In the genomic region with DNA sequence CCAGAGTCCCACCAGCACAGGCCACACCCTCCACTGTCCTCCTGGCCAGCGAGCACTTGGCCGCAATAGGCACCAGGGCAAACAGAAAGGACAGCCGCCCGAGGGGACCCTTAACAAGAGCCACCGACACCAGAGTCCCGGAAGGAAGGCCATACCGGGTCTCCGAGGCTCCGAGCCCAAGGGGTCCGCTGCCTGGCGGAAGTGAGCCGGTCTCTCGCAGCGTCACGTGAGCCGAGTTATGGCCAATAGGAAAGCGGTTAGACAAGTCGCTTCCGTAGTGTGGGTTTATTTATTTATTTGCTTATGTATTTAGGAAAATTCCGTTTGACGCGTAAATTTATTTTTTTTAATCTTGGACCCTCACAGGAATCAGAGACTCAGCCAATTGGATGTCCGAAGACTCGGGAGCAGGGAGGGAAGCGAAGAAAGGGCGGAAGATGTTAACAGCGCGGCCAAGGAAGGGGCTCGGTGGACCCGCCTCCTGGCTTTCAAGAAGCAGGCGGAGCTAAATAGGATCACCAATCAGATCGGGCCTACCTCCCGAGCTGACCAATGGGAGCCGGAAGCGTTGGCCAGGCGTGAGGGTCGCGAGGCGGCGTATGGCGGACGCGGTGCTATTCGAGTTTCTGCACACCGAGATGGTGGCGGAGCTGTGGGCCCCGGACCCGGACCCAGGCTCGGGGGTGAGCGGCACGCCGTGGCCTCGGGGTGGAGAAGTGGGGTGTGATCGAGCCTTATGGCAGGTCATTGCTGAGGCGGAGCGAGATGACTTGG, we compare ENCODE assay signal across 8 mouse cellular contexts. TPM values are rescaled to one million over a fixed set of nuclear protein-coding genes. Genes with fewer than 3 reads are reported as not detected.
DNase-seq lines count a peak whose midpoint lies in the region; ATAC-seq lines count a peak whose summit lies in the region.

A gene (minus strand): TSS at position 218 of the 774 bp plus-strand sequence.
A gene (plus strand): TSS at position 246 of the 774 bp plus-strand sequence.

- peak; percentile 93 for ATAC-seq in erythroblast, adult 5-6 weeks (replicated peaks; ENCODE audit: low FRiP score, poor library complexity, severe bottlenecking)
- ATAC-seq in kidney, embryonic 15.5 days (replicated peaks; ENCODE audit: low FRiP score): peak; percentile 95
- peak; percentile 89 for ATAC-seq in monocyte, adult 5-6 weeks (replicated peaks; ENCODE audit: insufficient number of reproducible peaks, low FRiP score, low TSS enrichment, poor library complexity, severe bottlenecking)

- peak; percentile 86 to 87 for DNase-seq in B cell, adult 2 months
- DNase-seq in brain, adult 2 months (ENCODE audit: low read depth, low spot score): peak; percentile 97
- peak; percentile 98 for DNase-seq in heart, embryonic 10.5 days (ENCODE audit: low spot score)
- peak; percentile 92 for DNase-seq in liver
- peak; percentile 91 to 94 for DNase-seq in spleen, postnatal 4 days (ENCODE audit: low spot score in 2 of 2)

- H3K4me1 ChIP-seq in heart, embryonic 10.5 days: peaks cover 23% of the 10 kb centered on the region
- H3K4me1 ChIP-seq in kidney, embryonic 15.5 days: peaks cover 25% of the 10 kb centered on the region

- peaks cover 5% of the 10 kb centered on the region; the same call in 1 of the 2 replicates for H3K36me3 ChIP-seq in heart, embryonic 10.5 days
- H3K36me3 ChIP-seq in kidney, embryonic 15.5 days: 0 out of 2 replicates have a peak, but pooled peaks cover 4% of the 10 kb centered on the region

- no peaks in the 10 kb centered on the region for H3K9me3 ChIP-seq in heart, embryonic 10.5 days
- no peaks in the 10 kb centered on the region for H3K9me3 ChIP-seq in kidney, embryonic 15.5 days (replicated peaks)

- no peaks in the 10 kb centered on the region for H3K27me3 ChIP-seq in heart, embryonic 10.5 days (ENCODE audit: insufficient read depth, poor library complexity, severe bottlenecking)
- H3K27me3 ChIP-seq in kidney, embryonic 15.5 days: no peaks in the 10 kb centered on the region

- peak within 1 kb of the TSS; percentile 82 for H3K4me3 ChIP-seq in heart, embryonic 10.5 days
- H3K4me3 ChIP-seq in kidney, embryonic 15.5 days (replicated peaks): peak within 1 kb of the TSS; percentile 67

- under 1% methylated on average over 56 of the region's 56 CpGs for WGBS in heart, embryonic 10.5 days
- whole genome bisulfite sequencing in kidney, embryonic 15.5 days: under 1% methylated on average over 56 of the region's 56 CpGs

- H3K9ac ChIP-seq in kidney, embryonic 15.5 days: peak within 1 kb of the TSS; percentile 63

- peak within 1 kb of the TSS; percentile 94 for H3K27ac ChIP-seq in heart, embryonic 10.5 days
- peak within 1 kb of the TSS; percentile 89 for H3K27ac ChIP-seq in kidney, embryonic 15.5 days

- peak within 1 kb of the TSS; percentile 98 for H3K4me2 ChIP-seq in kidney, embryonic 15.5 days

RNA-seq across cellular contexts. Expression of the first gene that starts in this region (rescaled TPM):
- 3.5 and 4.2 TPM in 2 replicates for total RNA-seq in erythroblast, adult 5-6 weeks (2015; ENCODE audit: low replicate concordance)
- 0.84 and 1.5 TPM in 2 replicates for total RNA-seq in erythroblast, adult 5-6 weeks (2017; ENCODE audit: low replicate concordance)
- 1.5 and 2.0 TPM in 2 replicates for polyA plus RNA-seq in heart, embryonic 10.5 days (2016; fragmentation: Nextera tagmentation; extraction: Ambion mirVana)
- 2.3 and 2.6 TPM in 2 replicates for polyA plus RNA-seq in kidney, embryonic 15.5 days (2015; fragmentation: Nextera tagmentation; extraction: Ambion mirVana)
- total RNA-seq in monocyte, adult 5-6 weeks (2017): 3.5 to 4.4 TPM (median 4.0 TPM) in 3 replicates

RNA-seq across cellular contexts. Expression of the second gene that starts in this region (rescaled TPM):
- 17.9 and 18.8 TPM in 2 replicates for total RNA-seq in erythroblast, adult 5-6 weeks (2015; ENCODE audit: low replicate concordance)
- 2.7 and 7.8 TPM in 2 replicates for total RNA-seq in erythroblast, adult 5-6 weeks (2017; ENCODE audit: low replicate concordance)
- 95.3 and 107 TPM in 2 replicates for polyA plus RNA-seq in heart, embryonic 10.5 days (2016; fragmentation: Nextera tagmentation; extraction: Ambion mirVana)
- polyA plus RNA-seq in kidney, embryonic 15.5 days (2015; fragmentation: Nextera tagmentation; extraction: Ambion mirVana): 76.2 and 81.2 TPM in 2 replicates
- 19.9 to 35.2 TPM (median 23.4 TPM) in 3 replicates for total RNA-seq in monocyte, adult 5-6 weeks (2017)

Comparison
In these comparisons a context has a peak if more than half of its experiments do, and no peak if none do; other contexts are left out.
1. Peak in every context shown above with its lines: DNase-seq, ATAC-seq, H3K4me3 ChIP-seq and H3K27ac ChIP-seq.